37 mouse cellular contexts compared by ENCODE assay signal in the genomic region with DNA sequence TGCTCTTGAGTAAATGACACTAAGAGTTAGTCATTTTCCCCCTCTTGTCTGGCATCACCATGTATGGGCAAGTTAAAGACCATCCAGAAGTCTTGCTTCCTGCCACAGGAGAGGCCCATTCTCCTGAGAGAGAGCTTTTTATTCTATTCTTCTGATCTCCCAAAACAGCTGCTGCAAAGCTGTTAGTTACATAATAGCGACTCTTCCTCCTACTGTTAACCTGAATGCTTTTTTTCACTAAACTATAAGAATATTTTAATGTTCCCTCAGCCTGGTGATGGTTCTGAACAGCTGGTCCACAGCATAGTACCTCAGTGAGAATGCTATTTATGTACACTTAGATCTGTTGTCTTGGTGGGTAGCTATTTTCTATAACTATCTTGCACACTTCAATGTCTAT. TPM values are rescaled to one million over a fixed set of nuclear protein-coding genes. Genes with fewer than 3 reads are reported as not detected.
DNase-seq lines count a peak whose midpoint lies in the region; ATAC-seq and TF ChIP-seq lines count a peak whose summit lies in the region.
"Had no signal": no experiment of that assay in that cellular context is flagged by ENCODE, and none has a peak within 500 bp of the region (broad histone marks: within the 10 kb centered on the region; RNA-seq: fewer than 3 reads in every experiment).

No protein-coding gene starts in this region.

- WGBS in midbrain, embryonic 11.5 days: 79% methylated on average over 1 of the region's 1 CpGs
- WGBS in midbrain, embryonic 10.5 days: 92% methylated on average over 1 of the region's 1 CpGs

- H3K36me3 ChIP-seq in midbrain, embryonic 11.5 days (ENCODE audit: control insufficient read depth, insufficient read depth, low read length): no peaks in the 10 kb centered on the region
- H3K36me3 ChIP-seq in midbrain, embryonic 10.5 days: no peaks in the 10 kb centered on the region
- H3K36me3 ChIP-seq: heart, embryonic 12.5 days; hindbrain, embryonic 13.5 days; limb, embryonic 13.5 days; lung, embryonic 15.5 days; neural tube, embryonic 15.5 days had no signal

- no peak for DNase-seq in layer of hippocampus, adult 2 months (ENCODE audit: low spot score in 2 of 2)
- DNase-seq in layer of hippocampus, adult 8-10 months (ENCODE audit: low spot score in 2 of 2): no peak
- peak; percentile 21 for DNase-seq in midbrain, embryonic 11.5 days (ENCODE audit: low spot score, missing footprints)
- no peak for DNase-seq in midbrain, embryonic 10.5 days (ENCODE audit: low spot score)
- DNase-seq in brain, adult 2 months (ENCODE audit: low read depth, low spot score): peak; percentile 80
- DNase-seq in telencephalon, adult 2 months (ENCODE audit: low read depth, low spot score): peak; percentile 82
- no peak for DNase-seq in cerebellum, postnatal 36 days
- DNase-seq: adrenal gland, adult 2 months; adrenal gland, postnatal 36 days; B cell, adult 2 months; cerebellum, adult 8-10 months; cerebellum, postnatal 25 days; embryo, embryonic 11 days; forebrain, postnatal 0 days; gastrocnemius, postnatal 25 days; heart, adult 18-20 months; heart, postnatal 4 days; kidney, adult 8-10 months; lung, postnatal 4 days; midbrain, embryonic 14.5 days; retina, postnatal 1 day; spleen, adult 18-20 months had no signal

- H3K27ac ChIP-seq in layer of hippocampus, adult 2 months: peak overlapping the region; percentile 37; the same call in 1 of the 2 replicates
- H3K27ac ChIP-seq in midbrain, embryonic 11.5 days (ENCODE audit: low read depth, low read length): no peak overlapping the region
- no peak overlapping the region for H3K27ac ChIP-seq in midbrain, embryonic 10.5 days (replicated peaks)
- H3K27ac ChIP-seq: hindbrain, embryonic 13.5 days; kidney, postnatal 0 days; limb, embryonic 13.5 days; lung, embryonic 15.5 days; neural tube, embryonic 15.5 days had no signal

- no peak overlapping the region for H3K4me2 ChIP-seq in midbrain, embryonic 11.5 days
- H3K4me2 ChIP-seq: heart, embryonic 12.5 days; hindbrain, embryonic 13.5 days; limb, embryonic 13.5 days; liver, embryonic 11.5 days; lung, embryonic 15.5 days; neural tube, embryonic 15.5 days had no signal

- ATAC-seq in midbrain, embryonic 11.5 days (ENCODE audit: low FRiP score): no peak
- ATAC-seq: activated CD4-positive, CD25-positive, alpha-beta regulatory T cell, adult 4 months; forebrain, postnatal 0 days; intestine, embryonic 16.5 days had no signal

- H3K4me3 ChIP-seq in layer of hippocampus, adult 2 months: no peak overlapping the region
- no peak overlapping the region for H3K4me3 ChIP-seq in midbrain, embryonic 11.5 days (ENCODE audit: low read depth, low read length)
- no peak overlapping the region for H3K4me3 ChIP-seq in midbrain, embryonic 10.5 days
- H3K4me3 ChIP-seq: erythroblast, embryonic 14.5 days; heart, embryonic 12.5 days; hindbrain, embryonic 13.5 days; limb, embryonic 13.5 days; lung, embryonic 15.5 days; megakaryocyte, embryonic 14.5 days; neural tube, embryonic 15.5 days had no signal

- peaks cover 11% of the 10 kb centered on the region; the same call in 1 of the 2 replicates for H3K4me1 ChIP-seq in midbrain, embryonic 11.5 days (ENCODE audit: control insufficient read depth, insufficient read depth, low read length)
- peaks cover 37% of the 10 kb centered on the region for H3K4me1 ChIP-seq in midbrain, embryonic 10.5 days

- no peak overlapping the region for H3K9ac ChIP-seq in midbrain, embryonic 11.5 days (ENCODE audit: low read length)
- H3K9ac ChIP-seq: forebrain, postnatal 0 days; heart, embryonic 12.5 days; hindbrain, embryonic 13.5 days; limb, embryonic 13.5 days; lung, embryonic 15.5 days; neural tube, embryonic 15.5 days had no signal

- H3K9me3 ChIP-seq in midbrain, embryonic 11.5 days (ENCODE audit: control insufficient read depth, low read length): no peaks in the 10 kb centered on the region; the same call in 1 of the 2 replicates
- no peaks in the 10 kb centered on the region for H3K9me3 ChIP-seq in midbrain, embryonic 10.5 days (replicated peaks)
- H3K9me3 ChIP-seq: heart, embryonic 12.5 days; hindbrain, embryonic 13.5 days; limb, embryonic 13.5 days; lung, embryonic 15.5 days; neural tube, embryonic 15.5 days had no signal

- no peaks in the 10 kb centered on the region for H3K27me3 ChIP-seq in midbrain, embryonic 11.5 days (ENCODE audit: control insufficient read depth, insufficient read depth, low read length)
- no peaks in the 10 kb centered on the region for H3K27me3 ChIP-seq in midbrain, embryonic 10.5 days (ENCODE audit: low read depth, poor library complexity, severe bottlenecking)
- H3K27me3 ChIP-seq: CH12.LX; heart, embryonic 12.5 days; hindbrain, embryonic 13.5 days; limb, embryonic 13.5 days; lung, embryonic 15.5 days; neural tube, embryonic 15.5 days had no signal

- TF ChIP-seq CTCF in layer of hippocampus, adult 2 months (conservative IDR thresholded peaks at IDR 0.05): no peak

RNA-seq across cellular contexts. Expression of a gene that starts 21.0 kb away (rescaled TPM):
- total RNA-seq in layer of hippocampus, adult 2 months (2021): 1 to 10 TPM; 1.3 to 2.5 TPM
- 1 to 10 TPM; 1.2 to 2.2 (median 1.8) TPM for total RNA-seq in layer of hippocampus, adult 8-10 months (2022)
- polyA plus RNA-seq in midbrain, embryonic 11.5 days (2014; fragmentation: Nextera tagmentation; extraction: Ambion mirVana): not detected in 2 replicates
- 0.09 TPM in 1 of 2 replicates, not detected in the other for polyA plus RNA-seq in midbrain, embryonic 10.5 days (2016; fragmentation: Nextera tagmentation; extraction: Ambion mirVana)
- total RNA-seq: gastrocnemius, postnatal 25 days; heart, adult 18-20 months; monocyte, adult 5-6 weeks had no signal
- polyA plus RNA-seq: activated CD4-positive, CD25-positive, alpha-beta regulatory T cell, adult 4 months; adrenal gland, adult 2 months; erythroblast, embryonic 14.5 days; large intestine, adult 2 months; liver, embryonic 11.5 days; liver, embryonic 16.5 days had no signal

Comparison
In these comparisons a context has a peak if more than half of its experiments do, and no peak if none do; other contexts are left out.
1. DNase-seq: peak in midbrain, embryonic 11.5 days (single experiment), brain, adult 2 months (single experiment) and telencephalon, adult 2 months (single experiment); none in layer of hippocampus, adult 2 months (0 of 2), layer of hippocampus, adult 8-10 months (0 of 2), midbrain, embryonic 10.5 days (single experiment) and cerebellum, postnatal 36 days (0 of 2).